Mouse (Mus musculus): ENCODE results near the gene Agbl3. TPM values are rescaled to one million over a fixed set of nuclear protein-coding genes. Genes with fewer than 3 reads are reported as not detected.

Gene Agbl3
- polyA plus RNA-seq, 1 experiment, result 13.2 TPM

GRCm38 (mm10) chr6:34874101-34874921, 94.1 kb downstream of the Agbl3 start:
- peak; percentile 20 for DNase-seq (ENCODE audit: low spot score)

- peak; percentile 21 for DNase-seq (ENCODE audit: low spot score)
These were observed 95.1 kb downstream of the Agbl3 start for GRCm38 (mm10) chr6:34875268-34875761.

GRCm38 (mm10) chr6:34875966-34876834, 96.0 kb downstream of the Agbl3 start:
- DNase-seq (ENCODE audit: low spot score), result peak; percentile 23

GRCm38 (mm10) chr6:34876835-34877156, 96.6 kb downstream of the Agbl3 start:
- peak; percentile 20 for DNase-seq (ENCODE audit: low spot score)

- DNase-seq (ENCODE audit: low spot score), result peak; percentile 85
These were observed 97.5 kb downstream of the Agbl3 start, which contains the start of gene Cyren for GRCm38 (mm10) chr6:34877509-34878321. Gene Cyren (minus strand): TSS chr6:34878060.

- no peak for DNase-seq (ENCODE audit: low spot score)
These were observed 99.0 kb downstream of the Agbl3 start for GRCm38 (mm10) chr6:34879101-34879740.

- DNase-seq (ENCODE audit: low spot score), result no peak
These were observed 99.8 kb downstream of the Agbl3 start for GRCm38 (mm10) chr6:34879911-34880475.

GRCm38 (mm10) chr6:34884724-34885123, 104.5 kb downstream of the Agbl3 start:
- no peak for DNase-seq (ENCODE audit: low spot score)

GRCm38 (mm10) chr6:34887131-34887850, 107.1 kb downstream of the Agbl3 start:
- DNase-seq (ENCODE audit: low spot score), result no peak

GRCm38 (mm10) chr6:34889185-34889584, 109.0 kb downstream of the Agbl3 start:
- no peak for DNase-seq (ENCODE audit: low spot score)

- no peak for DNase-seq (ENCODE audit: low spot score)
These were observed 115.3 kb downstream of the Agbl3 start for GRCm38 (mm10) chr6:34895569-34895968.

GRCm38 (mm10) chr6:34896168-34896780, 116.0 kb downstream of the Agbl3 start:
- DNase-seq (ENCODE audit: low spot score), result no peak

GRCm38 (mm10) chr6:34899127-34899526, 118.9 kb downstream of the Agbl3 start:
- DNase-seq (ENCODE audit: low spot score), result no peak

GRCm38 (mm10) chr6:34900990-34901389, 120.8 kb downstream of the Agbl3 start:
- DNase-seq (ENCODE audit: low spot score), result no peak

- DNase-seq (ENCODE audit: low spot score), result no peak
These were observed 121.7 kb downstream of the Agbl3 start for GRCm38 (mm10) chr6:34901911-34902444.

GRCm38 (mm10) chr6:34902578-34902977, 122.3 kb downstream of the Agbl3 start:
- DNase-seq (ENCODE audit: low spot score), result no peak

GRCm38 (mm10) chr6:34903441-34903840, 123.2 kb downstream of the Agbl3 start:
- no peak for DNase-seq (ENCODE audit: low spot score)

- no peak for DNase-seq (ENCODE audit: low spot score)
These were observed 123.6 kb downstream of the Agbl3 start for GRCm38 (mm10) chr6:34903851-34904250.

- DNase-seq (ENCODE audit: low spot score), result no peak
These were observed 124.1 kb downstream of the Agbl3 start for GRCm38 (mm10) chr6:34904361-34904760.

Data from urinary bladder, adult 2 months (tissue).